Mouse (Mus musculus) right cerebral cortex, postnatal 4 days (tissue): ENCODE results near the gene Olfr1098.

Source experiments
- DNase-seq: peaks from one replicate; pipeline ENCODE4 v3.0.0-alpha.2; 2022

The Olfr1098 gene

DNA sequence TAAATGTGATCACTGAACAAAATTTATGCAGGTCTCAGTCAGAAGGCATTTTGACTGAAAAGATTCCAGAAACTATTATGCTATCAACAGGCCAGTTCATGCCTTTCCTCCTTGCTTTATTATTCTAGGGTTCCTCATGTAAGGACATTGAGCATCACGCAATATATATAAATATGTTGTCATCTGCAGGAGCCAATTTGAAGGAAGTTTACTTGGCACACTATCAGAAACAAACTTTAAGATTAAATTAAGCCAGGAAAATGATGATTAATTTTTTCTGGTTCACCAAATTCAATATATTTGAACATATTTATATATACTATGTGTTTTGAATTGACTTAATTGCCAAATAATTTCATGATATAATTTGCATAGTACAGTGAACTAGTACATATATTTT is at the start of gene Olfr1098:
Olfr1098 (minus strand) TSS at position 101 of the 400 bp plus-strand sequence.
- no peak for DNase-seq

DNA sequence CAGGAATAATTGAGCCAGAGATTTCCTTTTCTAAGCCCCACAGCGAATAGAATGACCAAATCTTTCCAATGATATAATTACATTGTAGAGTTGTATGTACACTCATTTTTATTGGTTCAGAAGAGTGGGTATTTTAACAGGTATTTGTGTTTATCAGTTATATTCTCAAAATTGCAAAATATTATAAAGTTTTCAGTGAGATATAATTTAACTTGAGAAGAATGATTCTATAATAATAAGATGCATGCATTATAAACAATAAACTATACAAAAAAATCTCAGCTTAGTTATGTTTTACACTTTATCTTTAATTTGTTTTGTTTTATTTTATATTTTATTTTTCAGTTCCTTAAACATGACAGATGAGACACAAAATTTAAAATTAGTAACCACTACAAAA is 36.2 kb upstream of the Olfr1098 start, which contains the start of gene Olfr1099:
Olfr1099 (minus strand) TSS at position 101 of the 400 bp plus-strand sequence.
- DNase-seq, result no peak

DNA sequence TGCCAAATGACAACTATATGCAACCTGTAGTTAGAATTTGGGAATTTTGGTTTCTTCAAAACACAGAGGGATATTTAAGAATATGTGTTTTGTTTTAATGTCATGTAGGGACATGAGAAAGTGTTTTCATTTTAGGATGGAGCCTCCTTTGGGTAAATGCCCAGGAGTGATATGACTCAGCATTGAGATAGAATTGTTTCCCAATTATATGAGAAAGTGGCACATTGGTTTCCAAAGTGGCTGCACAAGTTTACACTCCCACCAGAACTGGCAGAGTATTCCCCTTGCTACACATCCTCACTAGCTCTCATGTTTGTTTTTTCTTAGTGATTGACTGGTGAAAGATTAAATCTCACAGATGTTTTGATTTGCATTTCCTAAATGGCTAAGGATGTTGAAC is 2.2 kb upstream of the Olfr1098 start:
- DNase-seq, result no peak

DNA sequence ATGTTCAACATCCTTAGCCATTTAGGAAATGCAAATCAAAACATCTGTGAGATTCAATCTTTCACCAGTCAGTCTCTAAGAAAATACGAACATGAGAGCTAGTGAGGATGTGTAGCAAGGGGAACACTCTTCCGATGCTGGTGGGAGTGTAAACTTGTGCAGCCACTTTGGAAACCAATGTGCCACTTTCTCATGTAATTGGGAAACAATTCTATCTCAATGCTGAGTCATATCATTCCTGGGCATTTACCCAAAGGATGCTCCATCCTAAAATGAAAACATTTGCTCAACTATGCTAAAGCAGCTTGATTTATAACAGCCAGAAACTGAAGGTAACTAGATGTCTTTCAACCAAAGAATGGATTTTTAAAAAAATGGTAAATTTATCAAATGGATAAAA is 18.7 kb downstream of the Olfr1098 start:
- DNase-seq, result no peak

DNA sequence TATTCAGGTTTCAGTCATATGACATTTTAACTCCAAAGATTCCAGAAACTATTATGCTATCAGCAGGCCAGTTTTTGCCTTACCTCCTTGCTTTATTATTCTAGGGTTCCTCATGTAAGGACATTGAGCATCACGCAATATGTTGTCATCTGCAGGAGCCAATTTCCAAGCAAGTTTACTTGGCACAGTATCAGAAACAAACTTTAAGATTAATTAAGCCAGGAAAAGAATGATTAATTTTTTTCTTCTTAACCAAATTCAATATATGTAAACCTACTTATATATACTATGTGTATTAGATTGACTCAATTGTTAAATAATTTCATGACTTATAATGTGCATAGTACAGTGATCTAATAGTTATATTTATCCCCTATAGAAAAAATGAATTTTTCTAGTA is 32.2 kb downstream of the Olfr1098 start, which contains the start of gene Olfr1097:
Olfr1097 (minus strand) TSS at position 101 of the 400 bp plus-strand sequence.
- no peak for DNase-seq

DNA sequence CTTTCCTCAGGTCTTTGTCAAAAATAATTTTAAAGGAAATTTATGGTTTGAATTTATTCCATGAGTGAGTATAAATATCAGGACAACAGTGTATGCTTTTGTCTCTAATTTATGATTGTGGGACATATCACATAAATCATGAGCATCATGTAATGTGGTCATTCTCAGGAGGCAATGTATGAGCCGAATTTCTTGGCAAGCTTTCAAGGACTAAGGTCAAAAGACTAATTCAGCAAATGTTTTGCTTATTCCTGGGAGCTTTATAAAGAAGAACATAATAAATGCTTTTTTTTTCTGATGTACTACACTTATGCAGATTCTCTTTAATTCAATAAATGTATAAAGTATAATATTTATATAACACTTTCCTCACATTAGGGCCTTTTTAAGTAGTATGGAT is 49.6 kb downstream of the Olfr1098 start, which contains the start of gene Gm13723:
Gm13723 (minus strand) TSS at position 101 of the 400 bp plus-strand sequence.
- no peak for DNase-seq
